Mouse (Mus musculus): ENCODE measurements at regions not wholly inside any gene's neighbourhood (a gene's known extent, or its start where the extent isn't known, plus 50 kb on each side); places are given as distances from the start of the nearest gene placed in this dataset.

GRCm38 (mm10) chr5:149338016-149338696 lies 73.4 kb upstream of the Medag start:
- Histone ChIP-seq H3K36me3 (ENCODE audit: control insufficient read depth, insufficient read depth, low read length) (no peaks in the 10 kb centered on the region), H3K27ac (ENCODE audit: low read length) (no peak overlapping the region), H3K4me1 (replicated peaks; ENCODE audit: control insufficient read depth, insufficient read depth, low read length) (no peaks in the 10 kb centered on the region), H3K4me3 (ENCODE audit: low read length) (no peak overlapping the region), H3K4me2 (ENCODE audit: low read depth, low read length) (no peak overlapping the region), H3K27me3 (ENCODE audit: control insufficient read depth, insufficient read depth, low read depth, low read length) (no peaks in the 10 kb centered on the region), H3K9ac (ENCODE audit: low read length) (no peak overlapping the region), H3K9me3 (ENCODE audit: control insufficient read depth, low read length) (no peaks in the 10 kb centered on the region)
- no peak for ATAC-seq (ENCODE audit: low read depth)
- WGBS: 60% methylated on average over 15 of the region's 15 CpGs

- 49% methylated on average over 5 of the region's 5 CpGs for WGBS
Observed at GRCm38 (mm10) chr5:149338697-149339078, 72.9 kb upstream of the Medag start.

DNA sequence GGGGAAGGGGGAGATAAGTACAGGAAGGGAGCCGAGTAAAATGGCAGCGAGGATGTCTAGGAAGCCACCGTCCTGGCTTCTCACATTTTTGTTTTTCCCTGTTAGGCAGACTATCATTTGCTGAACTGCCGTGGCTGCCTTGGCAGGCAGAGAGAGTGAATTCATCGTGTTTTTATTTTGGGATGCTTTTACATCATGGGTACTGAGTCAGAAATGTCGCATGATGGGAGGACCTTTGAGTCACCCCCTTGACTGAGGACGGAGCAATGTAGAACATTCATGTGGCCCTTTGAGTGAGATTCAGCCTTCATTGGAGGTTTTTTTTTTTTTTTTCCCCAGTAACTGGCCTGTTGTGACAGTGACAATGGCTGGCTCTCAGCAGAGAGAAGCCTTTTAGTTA lies 71.2 kb upstream of the Medag start:
- H3K4me3 ChIP-seq (ENCODE audit: low read length): no peak overlapping the region
- no peak for ATAC-seq (ENCODE audit: low read depth)
- no peaks in the 10 kb centered on the region for H3K9me3 ChIP-seq (ENCODE audit: control insufficient read depth, low read length)
- no peaks in the 10 kb centered on the region for H3K4me1 ChIP-seq (replicated peaks; ENCODE audit: control insufficient read depth, insufficient read depth, low read length)
- no peak overlapping the region for H3K27ac ChIP-seq (ENCODE audit: low read length)
- no peak overlapping the region for H3K9ac ChIP-seq (ENCODE audit: low read length)
- no peaks in the 10 kb centered on the region for H3K36me3 ChIP-seq (ENCODE audit: control insufficient read depth, insufficient read depth, low read length)
- no peaks in the 10 kb centered on the region for H3K27me3 ChIP-seq (ENCODE audit: control insufficient read depth, insufficient read depth, low read depth, low read length)
- H3K4me2 ChIP-seq (ENCODE audit: low read depth, low read length): no peak overlapping the region
- 62% methylated on average over 7 of the region's 7 CpGs for WGBS

More at GRCm38 (mm10) chr5:149338697-149339078, 72.9 kb upstream of the Medag start:
- no peaks in the 10 kb centered on the region for H3K9me3 ChIP-seq (ENCODE audit: control insufficient read depth, low read length)
- H3K4me2 ChIP-seq (ENCODE audit: low read depth, low read length): no peak overlapping the region
- H3K36me3 ChIP-seq (ENCODE audit: control insufficient read depth, insufficient read depth, low read length): no peaks in the 10 kb centered on the region
- no peak overlapping the region for H3K4me3 ChIP-seq (ENCODE audit: low read length)
- H3K4me1 ChIP-seq (replicated peaks; ENCODE audit: control insufficient read depth, insufficient read depth, low read length): no peaks in the 10 kb centered on the region
- H3K27ac ChIP-seq (ENCODE audit: low read length): no peak overlapping the region
- ATAC-seq (ENCODE audit: low read depth): no peak
- H3K9ac ChIP-seq (ENCODE audit: low read length): no peak overlapping the region
- no peaks in the 10 kb centered on the region for H3K27me3 ChIP-seq (ENCODE audit: control insufficient read depth, insufficient read depth, low read depth, low read length)

DNA sequence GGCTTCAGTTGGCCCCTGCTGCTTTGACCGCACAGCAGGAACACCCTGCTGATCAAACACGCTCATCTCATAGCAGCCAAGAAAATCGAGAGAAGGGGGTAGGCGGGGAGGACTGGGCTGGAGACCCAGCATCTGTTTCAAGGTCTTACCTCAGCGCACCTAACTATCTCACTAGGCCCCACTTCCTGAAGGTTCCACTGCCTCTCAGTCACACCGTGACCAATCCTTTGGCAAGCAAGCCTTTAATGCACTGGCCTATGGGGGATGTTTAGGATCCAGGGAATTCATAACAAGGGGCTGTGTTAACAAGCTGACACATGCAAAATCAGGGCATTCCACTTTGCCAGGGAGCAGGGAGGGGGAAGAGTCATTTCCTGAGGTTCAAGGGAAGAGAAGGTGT lies 70.1 kb upstream of the Medag start:
- Histone ChIP-seq H3K4me2 (ENCODE audit: low read depth, low read length) (no peak overlapping the region), H3K36me3 (ENCODE audit: control insufficient read depth, insufficient read depth, low read length) (no peaks in the 10 kb centered on the region), H3K27me3 (ENCODE audit: control insufficient read depth, insufficient read depth, low read depth, low read length) (no peaks in the 10 kb centered on the region), H3K4me3 (ENCODE audit: low read length) (no peak overlapping the region), H3K27ac (ENCODE audit: low read length) (no peak overlapping the region), H3K9ac (ENCODE audit: low read length) (no peak overlapping the region), H3K4me1 (replicated peaks; ENCODE audit: control insufficient read depth, insufficient read depth, low read length) (no peaks in the 10 kb centered on the region), H3K9me3 (ENCODE audit: control insufficient read depth, low read length) (no peaks in the 10 kb centered on the region)
- ATAC-seq (ENCODE audit: low read depth): no peak
- 47% methylated on average over 6 of the region's 6 CpGs for WGBS

DNA sequence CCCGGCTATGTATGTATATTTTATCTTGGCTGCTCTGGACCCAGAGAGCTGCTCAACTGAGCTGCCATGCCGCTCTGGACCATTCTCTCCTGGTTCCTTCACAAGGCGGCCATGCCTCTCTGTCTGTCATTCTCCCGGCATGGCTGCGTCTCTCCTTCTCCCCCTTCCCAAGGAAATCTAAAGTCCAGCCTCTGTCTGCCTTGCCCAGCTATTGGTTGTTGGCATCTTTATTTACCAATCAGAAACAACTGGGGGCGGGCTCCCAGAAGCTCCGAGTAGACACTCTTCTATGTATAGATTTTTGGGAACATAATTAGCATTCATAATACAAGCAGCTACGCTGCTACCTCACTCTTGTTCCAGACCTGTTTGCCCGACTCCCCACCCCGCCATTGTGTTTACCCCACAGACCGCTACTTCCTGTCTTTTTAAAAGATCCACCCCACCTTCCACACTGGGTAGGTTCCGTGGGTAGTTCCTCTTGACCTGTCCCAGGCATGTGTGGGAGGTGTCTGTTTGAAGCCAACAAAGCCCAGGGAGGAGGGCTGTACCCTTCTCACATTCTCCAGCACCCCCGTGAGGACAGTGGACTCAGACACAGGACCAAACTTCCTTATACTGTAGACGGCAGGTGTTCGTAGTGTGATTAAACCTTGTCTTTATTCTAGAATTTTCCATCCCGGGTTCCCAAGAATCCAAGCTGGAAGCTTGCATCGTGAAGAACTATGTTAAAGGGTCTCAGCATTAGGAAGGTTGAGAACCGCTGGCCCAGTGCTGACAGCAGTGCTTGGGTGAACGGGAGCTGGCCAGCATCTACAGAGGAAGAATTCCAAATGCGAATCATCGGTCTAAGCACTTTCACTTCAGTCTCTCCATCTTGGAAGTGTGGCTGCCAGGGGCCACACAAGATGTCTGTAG lies 67.7 kb upstream of the Medag start:
- Histone ChIP-seq H3K4me2 (ENCODE audit: low read depth, low read length) (no peak overlapping the region), H3K4me1 (replicated peaks; ENCODE audit: control insufficient read depth, insufficient read depth, low read length) (no peaks in the 10 kb centered on the region), H3K9me3 (ENCODE audit: control insufficient read depth, low read length) (no peaks in the 10 kb centered on the region), H3K27me3 (ENCODE audit: control insufficient read depth, insufficient read depth, low read depth, low read length) (no peaks in the 10 kb centered on the region), H3K27ac (ENCODE audit: low read length) (no peak overlapping the region), H3K4me3 (ENCODE audit: low read length) (no peak overlapping the region), H3K36me3 (ENCODE audit: control insufficient read depth, insufficient read depth, low read length) (no peaks in the 10 kb centered on the region), H3K9ac (ENCODE audit: low read length) (no peak overlapping the region)
- 79% methylated on average over 21 of the region's 21 CpGs for WGBS
- ATAC-seq (ENCODE audit: low read depth): no peak

- Histone ChIP-seq H3K36me3 (ENCODE audit: control insufficient read depth, insufficient read depth, low read length) (no peaks in the 10 kb centered on the region), H3K9ac (ENCODE audit: low read length) (no peak overlapping the region), H3K27ac (ENCODE audit: low read length) (no peak overlapping the region), H3K4me1 (replicated peaks; ENCODE audit: control insufficient read depth, insufficient read depth, low read length) (no peaks in the 10 kb centered on the region), H3K9me3 (ENCODE audit: control insufficient read depth, low read length) (no peaks in the 10 kb centered on the region), H3K4me2 (ENCODE audit: low read depth, low read length) (no peak overlapping the region), H3K27me3 (ENCODE audit: control insufficient read depth, insufficient read depth, low read depth, low read length) (no peaks in the 10 kb centered on the region), H3K4me3 (ENCODE audit: low read length) (no peak overlapping the region)
- no peak for ATAC-seq (ENCODE audit: low read depth)
- WGBS: 53% methylated on average over 4 of the region's 4 CpGs
Observed at GRCm38 (mm10) chr5:149344528-149344855, 67.1 kb upstream of the Medag start.

DNA sequence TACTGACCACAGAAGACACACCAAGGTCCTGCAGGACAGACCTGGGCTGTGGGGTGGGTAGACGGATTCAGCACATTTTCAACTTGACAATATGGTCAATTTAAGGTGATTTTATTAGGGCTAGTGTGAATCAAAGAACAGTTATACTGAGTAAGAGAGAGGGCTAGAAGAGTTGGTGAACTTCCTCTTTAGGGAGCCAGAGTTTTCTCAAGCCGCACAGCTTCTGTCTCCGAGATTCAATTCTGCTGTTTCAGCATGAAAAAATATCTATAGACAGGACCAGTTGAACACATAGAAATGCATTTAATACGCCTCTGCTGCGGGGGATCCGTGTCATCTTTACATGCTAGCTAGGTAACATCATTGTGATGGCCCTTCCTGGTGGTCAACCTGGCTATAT lies 66.4 kb upstream of the Medag start:
- Histone ChIP-seq H3K4me2 (ENCODE audit: low read depth, low read length) (no peak overlapping the region), H3K36me3 (ENCODE audit: control insufficient read depth, insufficient read depth, low read length) (no peaks in the 10 kb centered on the region), H3K9ac (ENCODE audit: low read length) (no peak overlapping the region), H3K9me3 (ENCODE audit: control insufficient read depth, low read length) (no peaks in the 10 kb centered on the region), H3K4me1 (replicated peaks; ENCODE audit: control insufficient read depth, insufficient read depth, low read length) (no peaks in the 10 kb centered on the region), H3K4me3 (ENCODE audit: low read length) (no peak overlapping the region), H3K27ac (ENCODE audit: low read length) (no peak overlapping the region), H3K27me3 (ENCODE audit: control insufficient read depth, insufficient read depth, low read depth, low read length) (no peaks in the 10 kb centered on the region)
- ATAC-seq (ENCODE audit: low read depth): no peak
- WGBS: 88% methylated on average over 6 of the region's 6 CpGs

- H3K4me1 ChIP-seq (replicated peaks; ENCODE audit: control insufficient read depth, insufficient read depth, low read length): peaks cover 16% of the 10 kb centered on the region
- no peak overlapping the region for H3K4me3 ChIP-seq (ENCODE audit: low read length)
- WGBS: 71% methylated on average over 8 of the region's 8 CpGs
- no peaks in the 10 kb centered on the region for H3K36me3 ChIP-seq (ENCODE audit: control insufficient read depth, insufficient read depth, low read length)
- H3K27me3 ChIP-seq (ENCODE audit: control insufficient read depth, insufficient read depth, low read depth, low read length): no peaks in the 10 kb centered on the region
- H3K9me3 ChIP-seq (ENCODE audit: control insufficient read depth, low read length): no peaks in the 10 kb centered on the region
- H3K9ac ChIP-seq (ENCODE audit: low read length): no peak overlapping the region
- H3K27ac ChIP-seq (ENCODE audit: low read length): no peak overlapping the region
- no peak overlapping the region for H3K4me2 ChIP-seq (ENCODE audit: low read depth, low read length)
- no peak for ATAC-seq (ENCODE audit: low read depth)
Observed at GRCm38 (mm10) chr5:149349685-149350084, 61.9 kb upstream of the Medag start.

DNA sequence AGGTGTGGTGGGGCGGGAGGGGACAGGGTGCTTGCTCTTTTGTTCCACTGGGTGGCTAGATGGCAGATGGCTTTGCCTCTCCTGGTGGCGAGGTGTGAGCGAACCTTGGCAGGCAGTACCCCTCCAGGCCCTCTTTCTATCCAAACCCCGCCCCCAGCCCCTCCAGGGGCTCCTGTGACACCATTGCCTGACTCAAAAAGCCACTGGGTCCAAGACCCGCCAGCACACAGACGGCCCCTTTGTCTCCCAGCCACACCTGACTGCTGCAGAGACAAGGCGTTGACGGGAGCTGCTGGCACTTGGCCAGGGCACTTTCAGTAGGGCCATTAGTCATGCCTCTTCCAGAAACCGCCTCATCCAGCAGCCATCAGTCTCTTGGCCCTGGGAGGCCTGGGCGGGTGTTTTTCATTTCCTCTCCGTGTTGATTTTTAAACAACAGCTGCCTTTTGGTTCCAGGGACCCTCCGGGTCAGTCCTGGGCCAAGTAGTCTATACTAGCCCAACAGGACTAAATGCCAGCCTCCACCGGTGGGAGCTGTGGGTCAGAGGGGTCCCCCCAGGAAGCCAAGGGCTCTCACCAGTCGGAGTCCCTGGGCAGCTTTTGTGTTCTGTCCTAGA lies 58.4 kb upstream of the Medag start:
- Histone ChIP-seq H3K27ac (ENCODE audit: low read length) (peak overlapping the region; percentile 75), H3K27me3 (ENCODE audit: control insufficient read depth, insufficient read depth, low read depth, low read length) (no peaks in the 10 kb centered on the region), H3K9ac (ENCODE audit: low read length) (peak overlapping the region; percentile 45), H3K4me3 (ENCODE audit: low read length) (no peak overlapping the region), H3K4me2 (ENCODE audit: low read depth, low read length) (peak overlapping the region; percentile 35), H3K9me3 (ENCODE audit: control insufficient read depth, low read length) (no peaks in the 10 kb centered on the region), H3K4me1 (replicated peaks; ENCODE audit: control insufficient read depth, insufficient read depth, low read length) (peaks cover 22% of the 10 kb centered on the region), H3K36me3 (ENCODE audit: control insufficient read depth, insufficient read depth, low read length) (no peaks in the 10 kb centered on the region)
- peak; percentile 84 for ATAC-seq (ENCODE audit: low read depth)
- 11% methylated on average over 14 of the region's 14 CpGs for WGBS
